Mouse (Mus musculus) CD4-positive, CD25-positive, alpha-beta regulatory T cell, adult 2 months (primary cell): ENCODE measurements at regions not wholly inside any gene's neighbourhood (a gene's known extent, or its start where the extent isn't known, plus 50 kb on each side); places are given as distances from the start of the nearest gene placed in this dataset.

Experiments
- DNase-seq: peaks from one replicate; pipeline ENCODE4 v3.0.0-alpha.2; 2012; ENCODE audit warnings: low read depth, low spot score

DNA sequence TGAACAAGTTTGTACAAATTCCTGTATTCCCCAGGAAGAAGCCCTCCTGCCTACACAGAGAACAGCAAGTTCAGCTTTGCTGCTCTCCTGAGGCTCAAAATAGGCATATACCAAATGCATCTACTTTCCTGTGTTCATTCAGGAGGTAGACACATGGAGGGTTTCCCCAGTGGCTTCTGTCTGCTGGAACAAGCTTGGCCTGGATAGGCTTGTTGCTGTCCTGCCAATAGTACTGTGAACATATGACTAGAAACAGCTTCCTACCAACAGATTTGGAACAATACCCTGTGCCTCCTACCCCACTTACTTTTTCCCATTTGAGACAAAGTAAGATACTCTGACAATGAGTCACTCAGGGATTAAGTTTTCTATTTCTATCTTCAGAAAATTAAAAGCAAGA is 93.8 kb upstream of the Wdpcp start:
- DNase-seq: no peak

- DNase-seq: no peak
Observed at GRCm38 (mm10) chr11:21470711-21471110, 99.7 kb upstream of the Ugp2 start.

GRCm38 (mm10) chr11:21468465-21468864 is 97.5 kb upstream of the Ugp2 start:
- DNase-seq: peak; percentile 68

- no peak for DNase-seq
Observed at GRCm38 (mm10) chr11:21460011-21460410, 89.0 kb upstream of the Ugp2 start.

- peak; percentile 77 for DNase-seq
Observed at GRCm38 (mm10) chr11:21453308-21454106, 82.5 kb upstream of the Ugp2 start.

- DNase-seq: peak; percentile 19
Observed at GRCm38 (mm10) chr11:21433726-21434125, 62.7 kb upstream of the Ugp2 start.

- no peak for DNase-seq
Observed at GRCm38 (mm10) chr11:21430021-21430420, 59.0 kb upstream of the Ugp2 start.

DNA sequence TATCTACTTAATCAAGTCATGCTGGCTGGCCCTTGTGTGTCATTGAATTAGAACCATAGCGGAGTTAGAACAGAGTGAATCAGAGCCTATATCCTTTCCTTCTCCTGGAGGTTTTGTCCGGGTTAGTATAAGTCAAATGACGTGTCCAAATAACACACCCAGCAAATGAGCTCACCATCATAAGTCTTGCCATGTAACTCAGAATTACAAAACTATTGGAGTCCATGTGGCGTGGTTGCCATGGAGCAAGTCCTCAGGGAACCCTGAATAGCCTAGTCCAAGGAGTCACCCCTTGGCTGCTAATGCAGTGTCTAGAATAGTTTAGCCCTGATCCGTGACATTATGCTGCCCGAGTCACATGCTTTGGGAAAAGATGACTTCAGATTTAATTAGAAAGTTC is 57.7 kb upstream of the Ugp2 start:
- no peak for DNase-seq

DNA sequence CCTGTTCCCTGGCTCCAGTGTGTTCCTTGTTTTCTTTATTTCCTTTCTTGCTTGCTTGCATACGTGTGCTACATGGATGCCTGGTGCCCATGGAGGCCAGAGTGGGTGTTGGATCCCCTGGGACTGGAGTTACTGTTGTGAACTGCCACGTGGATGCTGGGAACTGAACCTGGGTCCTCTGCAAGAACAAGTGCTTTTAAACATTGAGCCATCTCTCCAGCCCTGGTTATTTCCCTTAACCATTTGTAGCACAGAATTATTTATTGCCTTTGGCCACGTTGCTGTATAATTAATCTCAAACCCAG is 57.0 kb upstream of the Ugp2 start:
- no peak for DNase-seq

GRCm38 (mm10) chr11:21427291-21428012 is 56.5 kb upstream of the Ugp2 start:
- no peak for DNase-seq

DNA sequence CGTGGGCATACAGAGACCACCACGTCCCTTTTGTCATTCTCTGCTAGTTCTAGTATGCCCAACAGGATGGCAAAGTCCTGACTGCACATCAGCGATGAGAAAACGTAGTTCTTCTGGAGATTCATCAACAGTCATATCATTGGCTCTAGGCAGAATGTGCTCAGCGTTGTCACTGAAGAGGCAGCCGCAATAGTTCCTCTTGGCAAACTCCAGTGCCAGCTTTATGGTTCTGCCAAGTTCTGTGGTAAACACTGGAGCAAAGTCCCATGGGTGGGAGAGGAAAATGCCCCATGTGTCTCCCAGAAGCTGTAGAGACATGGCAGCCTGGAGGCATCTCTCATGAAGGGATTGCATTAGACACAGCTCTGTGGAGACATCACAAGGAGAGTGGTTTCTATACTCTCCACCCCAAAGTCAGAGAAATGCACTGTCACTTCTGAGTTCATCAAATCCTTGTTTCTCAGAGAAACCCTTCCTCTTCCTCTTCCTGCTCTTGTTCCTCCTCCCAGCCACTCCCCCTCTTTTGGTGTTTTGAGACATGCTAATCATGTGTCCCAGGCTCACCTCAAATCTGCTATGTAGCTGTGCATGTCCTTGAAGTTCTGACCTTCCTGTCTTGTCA is 54.6 kb upstream of the Ugp2 start:
- DNase-seq: no peak

DNA sequence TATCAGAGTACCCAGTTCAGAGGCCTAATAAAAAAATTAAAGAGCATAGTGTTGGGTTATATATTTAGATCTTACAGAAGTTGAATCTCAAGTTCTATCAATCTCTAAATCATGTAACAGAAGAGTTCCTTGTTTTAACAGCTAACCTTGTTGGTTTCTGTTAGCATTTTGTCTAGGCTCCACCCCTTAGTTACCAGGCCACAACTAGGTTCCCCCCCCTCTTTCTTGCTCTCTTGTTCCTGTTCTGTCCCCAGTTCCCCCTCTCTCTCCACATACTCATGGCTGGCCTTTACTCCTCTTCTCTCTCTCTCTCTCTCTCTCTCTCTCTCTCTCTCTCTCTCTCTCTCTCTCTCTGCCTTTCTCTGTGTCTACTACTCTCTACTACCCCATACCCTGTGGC is 53.3 kb upstream of the Ugp2 start:
- DNase-seq: no peak

GRCm38 (mm10) chr11:21422281-21422878 is 51.4 kb upstream of the Ugp2 start:
- DNase-seq: no peak
